Mouse (Mus musculus): Measurements from ENCODE around the gene Tcf20.

- TF ChIP-seq CTCF (IDR thresholded peaks at IDR 0.05; ENCODE audit: low read depth) (no peak), EP300 (IDR thresholded peaks at IDR 0.05; ENCODE audit: low read depth) (no peak)
These were observed 3.1 kb downstream of the Tcf20 start for GRCm38 (mm10) chr15:82984574-82984973.

All from liver, embryonic 14.5 days (tissue).